Mouse (Mus musculus) spleen, adult 2 months (tissue): ENCODE measurements around the gene Epha6.

Experiments used
- CTCF ChIP-seq: fragments of 200-500 bp; IDR thresholded peaks from 2 replicates; pipeline ENCODE4 v1.5.1; 2011; ENCODE audit warnings: mild to moderate bottlenecking, inconsistent platforms; ENCODE audit not compliant: insufficient read depth, insufficient read length, insufficient replicate concordance; ENCODE audit errors: extremely low read depth
- POLR2A ChIP-seq: fragments of 200-500 bp; IDR thresholded peaks from 2 replicates; pipeline ENCODE4 v1.6.1; 2011; ENCODE audit warnings: low read depth, low read length, inconsistent platforms

DNA sequence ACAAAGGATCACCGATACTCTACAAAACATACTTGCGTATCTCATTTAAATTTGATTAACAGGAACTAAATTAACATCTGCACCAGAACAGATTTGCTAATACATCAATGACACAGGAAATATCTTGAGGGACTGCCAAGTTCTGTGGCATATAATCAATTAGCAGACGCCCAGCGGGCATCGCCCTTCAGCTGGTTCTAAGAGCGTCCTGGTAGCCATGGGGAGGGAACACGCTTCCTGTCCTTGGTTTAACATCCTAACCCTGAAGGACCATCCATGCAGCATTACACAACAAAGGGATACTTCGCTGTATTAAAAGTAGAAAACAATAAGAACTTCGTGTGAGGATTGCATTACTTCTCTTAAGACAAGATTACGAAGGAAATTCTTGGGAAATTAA lies 769.0 kb downstream of the Epha6 start:
- TF ChIP-seq POLR2A (no peak), CTCF (no peak)
